Mouse (Mus musculus): ENCODE measurements around the gene Pla2g4c. TPM values are rescaled to one million over a fixed set of nuclear protein-coding genes. Genes with fewer than 3 reads are reported as not detected.

Gene Pla2g4c
- polyA plus RNA-seq, 1 experiment: 0.32 TPM

DNA sequence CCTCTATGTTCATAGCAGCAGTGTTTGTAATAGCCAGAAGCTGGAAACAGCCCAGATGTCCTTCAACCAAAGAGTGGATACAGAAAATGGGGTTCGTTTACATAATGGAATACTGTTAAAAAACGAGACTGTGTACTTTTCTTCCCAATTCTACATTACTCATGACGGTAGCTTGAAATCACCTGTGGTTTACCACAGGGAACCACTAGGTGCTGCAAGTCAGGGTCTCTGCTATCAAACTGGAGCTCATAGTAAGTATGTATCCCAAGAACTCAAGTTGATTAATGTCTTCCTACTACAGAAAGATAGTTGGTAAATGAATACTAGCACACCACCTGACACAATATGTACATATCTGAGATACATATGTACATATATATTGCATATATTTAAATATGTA is 3.0 kb upstream of the Pla2g4c start:
- H3K4me3 ChIP-seq (ENCODE audit: insufficient read depth, low read length): no peak overlapping the region
- no peak for TF ChIP-seq POLR2A (IDR thresholded peaks at IDR 0.05; ENCODE audit: borderline replicate concordance, low read depth, low read length)
- no peak for TF ChIP-seq CTCF (IDR thresholded peaks at IDR 0.05; ENCODE audit: low read depth, low read length)
- no peaks in the 10 kb centered on the region for H3K4me1 ChIP-seq (ENCODE audit: control insufficient read depth, insufficient read depth, low read length)
- no peak overlapping the region for H3K27ac ChIP-seq (ENCODE audit: insufficient read depth, low read depth, low read length)

DNA sequence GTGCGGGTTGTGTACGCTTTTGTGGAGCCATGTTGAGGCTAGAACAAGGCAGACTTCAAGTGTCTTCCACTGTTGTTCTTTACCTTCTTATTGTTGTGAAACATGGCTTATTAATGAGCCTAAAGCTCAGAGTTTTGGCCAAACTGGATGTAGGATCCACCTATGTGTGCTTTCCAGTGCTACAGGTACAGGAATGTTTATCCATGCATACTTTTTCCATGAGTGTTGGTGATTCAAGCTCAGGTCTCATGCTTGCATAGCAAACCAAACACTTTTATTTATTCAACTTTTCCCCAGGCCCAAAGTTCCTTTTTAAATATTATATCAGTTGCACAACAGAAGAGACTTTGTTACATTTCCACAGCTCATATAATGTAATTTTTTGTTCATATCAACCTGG is 6.1 kb downstream of the Pla2g4c start:
- Histone ChIP-seq H3K4me3 (ENCODE audit: insufficient read depth, low read length) (no peak overlapping the region), H3K27ac (ENCODE audit: insufficient read depth, low read depth, low read length) (no peak overlapping the region)
- no peak for TF ChIP-seq CTCF (IDR thresholded peaks at IDR 0.05; ENCODE audit: low read depth, low read length)

DNA sequence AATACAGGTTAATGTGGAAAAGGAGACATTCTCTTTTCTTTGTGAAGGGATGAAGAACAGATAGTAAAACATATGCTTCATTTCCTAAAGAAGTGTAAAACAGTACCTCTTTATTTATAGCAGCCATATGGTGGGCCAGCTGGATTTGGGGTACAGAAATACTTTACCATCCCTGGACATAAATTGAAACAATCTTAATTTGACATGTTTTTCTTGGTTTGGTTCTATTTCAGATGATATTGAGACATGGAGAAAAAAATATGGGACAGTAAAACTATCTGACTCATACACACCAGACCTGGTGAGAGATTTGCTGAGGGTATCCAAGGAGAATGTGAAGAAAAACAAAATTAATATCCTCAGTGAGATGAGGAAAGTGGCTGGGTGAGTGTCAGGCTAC is 31.5 kb downstream of the Pla2g4c start:
- TF ChIP-seq CTCF (IDR thresholded peaks at IDR 0.05; ENCODE audit: low read depth, low read length) (no peak), POLR2A (IDR thresholded peaks at IDR 0.05; ENCODE audit: borderline replicate concordance, low read depth, low read length) (no peak)
- H3K4me1 ChIP-seq (ENCODE audit: control insufficient read depth, insufficient read depth, low read length): no peaks in the 10 kb centered on the region
- no peak overlapping the region for H3K27ac ChIP-seq (ENCODE audit: insufficient read depth, low read depth, low read length)
- no peak overlapping the region for H3K4me3 ChIP-seq (ENCODE audit: insufficient read depth, low read length)

More for the DNA sequence above, 6.1 kb downstream of the Pla2g4c start:
- H3K4me1 ChIP-seq (ENCODE audit: control insufficient read depth, insufficient read depth, low read length): no peaks in the 10 kb centered on the region

DNA sequence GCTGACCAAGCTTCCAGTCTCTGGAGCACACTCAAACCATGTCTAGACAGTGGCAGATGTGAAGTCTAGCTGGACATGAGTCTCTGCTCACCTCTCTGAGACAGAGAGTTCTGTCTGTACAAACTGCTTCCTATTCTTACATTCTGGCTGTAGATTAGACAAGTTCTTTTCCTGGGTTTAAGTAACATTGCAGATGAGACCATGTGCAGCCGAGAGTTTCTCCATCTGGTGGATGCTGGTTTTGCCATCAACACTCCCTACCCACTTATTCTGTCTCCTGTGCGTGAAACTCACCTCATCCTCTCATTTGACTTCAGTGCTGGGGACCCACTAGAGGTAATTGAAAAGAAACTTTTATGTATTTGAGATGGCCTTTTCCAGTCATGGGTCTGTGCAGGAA is 56.1 kb downstream of the Pla2g4c start:
- TF ChIP-seq POLR2A (IDR thresholded peaks at IDR 0.05; ENCODE audit: borderline replicate concordance, low read depth, low read length): no peak
- TF ChIP-seq CTCF (IDR thresholded peaks at IDR 0.05; ENCODE audit: low read depth, low read length): no peak
- no peak overlapping the region for H3K4me3 ChIP-seq (ENCODE audit: insufficient read depth, low read length)
- H3K4me1 ChIP-seq (ENCODE audit: control insufficient read depth, insufficient read depth, low read length): no peaks in the 10 kb centered on the region
- no peak overlapping the region for H3K27ac ChIP-seq (ENCODE audit: insufficient read depth, low read depth, low read length)

DNA sequence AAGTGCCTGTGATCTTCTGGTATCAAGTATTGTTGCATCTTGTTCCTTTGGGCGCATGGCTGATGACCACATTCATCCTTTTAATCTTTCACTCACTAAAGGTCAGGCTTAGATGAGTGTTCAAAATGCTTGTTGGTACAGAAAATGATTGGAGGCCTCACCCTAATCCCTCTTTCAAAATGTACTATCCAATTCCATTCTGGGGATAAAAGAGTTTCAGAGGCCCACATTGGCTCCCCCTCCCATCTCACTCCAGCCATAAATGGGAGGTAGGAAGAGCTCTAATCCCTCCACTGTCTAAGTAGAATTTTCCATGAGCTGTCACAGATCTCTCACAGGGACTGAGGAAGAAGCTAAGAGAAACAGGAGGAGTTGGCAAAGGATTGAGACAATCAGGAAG is 73.4 kb downstream of the Pla2g4c start, which contains the start of gene Cabp5:
Gene Cabp5 (plus strand): TSS at position 301 of the 400 bp plus-strand sequence.
- Histone ChIP-seq H3K4me1 (ENCODE audit: control insufficient read depth, insufficient read depth, low read length) (no peaks in the 10 kb centered on the region), H3K27ac (ENCODE audit: insufficient read depth, low read depth, low read length) (no peak within 1 kb of the TSS), H3K4me3 (ENCODE audit: insufficient read depth, low read length) (no peak within 1 kb of the TSS)
- no peak for TF ChIP-seq CTCF (IDR thresholded peaks at IDR 0.05; ENCODE audit: low read depth, low read length)
- no peak for TF ChIP-seq POLR2A (IDR thresholded peaks at IDR 0.05; ENCODE audit: borderline replicate concordance, low read depth, low read length)

Other genes with a start within 250 kb of the Pla2g4c start
- gene Vmn1r85, start 229.5 kb upstream of the Pla2g4c start, polyA plus RNA-seq (2012; ENCODE audit: insufficient read depth, insufficient read length, missing spikeins): not detected in 2 replicates
- gene Vmn1r86, start 204.7 kb upstream of the Pla2g4c start, polyA plus RNA-seq (2012; ENCODE audit: insufficient read depth, insufficient read length, missing spikeins): 0.57 TPM in 1 of 2 replicates, not detected in the other
- gene Vmn1r87, start 184.5 kb upstream of the Pla2g4c start, polyA plus RNA-seq (2012; ENCODE audit: insufficient read depth, insufficient read length, missing spikeins): 0.13 TPM in 1 of 2 replicates, not detected in the other
- 0.07 TPM in 1 of 2 replicates, not detected in the other for gene Vmn1r88, start 165.1 kb upstream of the Pla2g4c start, polyA plus RNA-seq (2012; ENCODE audit: insufficient read depth, insufficient read length, missing spikeins)
- gene Vmn1r89, start 111.6 kb upstream of the Pla2g4c start, polyA plus RNA-seq (2012; ENCODE audit: insufficient read depth, insufficient read length, missing spikeins): not detected in 2 replicates
- gene Lig1, start 47.4 kb upstream of the Pla2g4c start, polyA plus RNA-seq (2012; ENCODE audit: insufficient read depth, insufficient read length, missing spikeins): 44.4 and 49.4 TPM in 2 replicates
- gene Zswim9, start 45.9 kb upstream of the Pla2g4c start, polyA plus RNA-seq (2012; ENCODE audit: insufficient read depth, insufficient read length, missing spikeins): 4.3 and 7.2 TPM in 2 replicates
- gene Cabp5, start 73.5 kb downstream of the Pla2g4c start, polyA plus RNA-seq (2012; ENCODE audit: insufficient read depth, insufficient read length, missing spikeins): not detected in 2 replicates
- not detected in 2 replicates for gene Bsph1, start 126.2 kb downstream of the Pla2g4c start, polyA plus RNA-seq (2012; ENCODE audit: insufficient read depth, insufficient read length, missing spikeins)
- gene Bsph2, start 246.4 kb downstream of the Pla2g4c start, polyA plus RNA-seq (2012; ENCODE audit: insufficient read depth, insufficient read length, missing spikeins): not detected in 2 replicates

Measured in bone marrow macrophage, adult 2 months (primary cell).